Mouse (Mus musculus): Measurements from ENCODE around the gene Gm42906.

Gene Gm42906

DNA sequence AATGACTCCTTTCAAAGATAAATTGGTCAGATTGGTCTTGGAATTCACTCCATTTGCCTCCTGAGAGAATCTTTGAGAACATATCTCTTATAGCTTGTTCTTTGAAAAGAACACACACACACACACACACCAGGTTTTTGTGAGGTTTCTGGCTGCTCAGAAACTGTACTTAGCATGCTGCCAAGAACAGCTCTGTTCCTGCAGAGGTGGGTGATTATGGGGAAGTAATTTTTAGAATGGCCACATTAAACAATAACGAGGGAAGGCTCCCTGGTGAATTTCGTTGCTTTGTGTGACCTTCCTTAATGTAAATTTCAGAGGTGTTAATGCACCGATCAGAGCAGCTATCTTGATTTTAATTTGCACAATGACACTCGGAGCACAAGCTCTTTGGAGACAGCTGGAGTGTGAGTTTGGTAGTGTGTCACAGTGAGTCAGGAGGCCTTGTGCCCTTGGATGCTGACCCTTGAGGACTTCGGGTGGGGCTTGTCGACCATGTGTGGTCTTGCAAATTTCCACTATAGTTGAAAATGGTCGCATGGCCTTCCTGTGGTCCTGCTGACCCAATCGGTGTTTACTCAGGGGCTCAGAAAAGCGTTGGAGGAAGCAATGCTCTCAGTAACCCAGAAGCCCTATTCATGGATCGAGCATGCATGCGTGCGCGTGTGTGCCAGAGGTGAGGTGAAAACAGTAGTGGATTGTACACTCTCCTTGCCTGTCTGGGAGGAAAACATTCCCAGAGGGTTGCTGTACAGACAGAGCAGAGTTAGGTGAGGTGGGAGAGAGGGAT is 407.7 kb downstream of the Gm42906 start:
- DNase-seq: no peak

DNA sequence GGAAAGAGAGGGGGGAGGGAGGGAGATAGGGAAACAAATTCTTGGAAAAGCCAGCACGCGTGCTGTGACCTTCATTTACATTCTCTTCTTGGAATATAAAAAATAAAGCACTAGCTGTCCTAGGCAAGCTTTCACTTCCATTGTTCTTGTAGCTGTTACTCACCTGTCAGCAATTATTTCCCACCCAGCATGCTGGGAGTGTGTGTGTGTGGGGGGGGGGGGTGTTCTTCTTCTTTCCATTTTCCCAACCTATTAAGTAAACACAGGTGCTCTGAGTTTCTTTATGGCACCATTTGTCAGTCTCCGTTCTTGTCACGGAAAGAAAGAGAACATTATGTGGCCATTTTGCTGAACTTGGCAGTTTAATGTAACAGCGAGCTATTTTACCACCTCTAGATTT is 409.0 kb downstream of the Gm42906 start:
- DNase-seq: no peak

DNA sequence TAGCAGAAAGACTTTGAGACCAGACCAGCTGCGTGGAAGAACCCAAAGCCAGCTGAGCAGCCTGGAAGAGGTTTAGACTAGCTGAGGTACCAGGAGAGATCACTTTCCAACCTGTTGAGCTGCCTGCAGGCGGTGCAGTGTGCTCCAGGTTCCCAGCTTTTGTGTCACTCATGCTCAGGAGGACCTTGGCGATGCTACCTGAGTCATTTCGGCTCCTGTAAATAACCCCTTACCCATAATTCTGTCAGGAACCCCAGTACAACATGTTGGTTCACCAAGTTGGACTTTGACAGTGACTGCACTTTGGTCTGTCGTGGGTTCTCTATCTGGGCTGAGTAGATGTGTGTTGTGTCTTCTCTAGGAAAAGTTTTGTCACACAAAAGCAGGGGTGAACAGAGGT is 409.5 kb downstream of the Gm42906 start:
- no peak for DNase-seq

Measured in retina, postnatal 1 day (tissue).